Comparison of ENCODE assay signal across 8 mouse cellular contexts in the genomic region with DNA sequence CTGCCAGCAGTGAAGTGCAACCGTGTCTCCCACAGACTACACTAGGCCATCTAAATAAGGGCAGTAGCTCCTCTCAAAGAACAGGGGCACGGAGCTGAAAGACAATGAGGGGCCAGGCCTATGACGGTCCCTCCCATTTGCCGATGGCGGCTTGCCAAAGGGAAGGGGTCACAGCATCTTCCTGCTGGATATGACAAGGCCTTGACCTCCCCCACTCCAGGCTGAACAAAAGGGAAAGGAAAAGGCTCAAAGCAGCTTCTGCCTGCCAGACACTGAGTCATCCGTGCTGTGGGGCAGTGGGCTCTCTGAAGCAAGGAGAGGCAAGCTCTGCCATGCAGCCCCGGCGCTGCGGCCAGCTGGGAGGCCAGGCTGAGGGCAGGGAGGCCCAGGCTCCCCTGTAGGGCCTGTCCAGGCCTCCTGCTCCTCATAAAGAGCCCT. TPM values are rescaled to one million over a fixed set of nuclear protein-coding genes. Genes with fewer than 3 reads are reported as not detected.
DNase-seq lines count a peak whose midpoint lies in the region; ATAC-seq lines count a peak whose summit lies in the region.

No protein-coding gene starts in this region.

- DNase-seq in adrenal gland, postnatal 25 days = peak; percentile 87
- DNase-seq in embryo, embryonic 9.5 days (ENCODE audit: extremely low spot score) = peak; percentile 61
- DNase-seq in gastrocnemius, postnatal 4 days (ENCODE audit: low spot score in 2 of 2) = peak; percentile 55 to 79
- peak; percentile 48 to 93 for DNase-seq in left cerebral cortex, postnatal 10 days (ENCODE audit: extremely low spot score in 1 of 2, low spot score in 2 of 2)
- DNase-seq in lung, postnatal 4 days = peak; percentile 91 to 95
- peak; percentile 56 for DNase-seq in right cerebral cortex, postnatal 14 days

- H3K9me3 ChIP-seq in intestine, embryonic 16.5 days (ENCODE audit: control insufficient read depth, low read length) = no peaks in the 10 kb centered on the region

- H3K27me3 ChIP-seq in intestine, embryonic 16.5 days (replicated peaks; ENCODE audit: control insufficient read depth, insufficient read depth, low read length) = no peaks in the 10 kb centered on the region

- H3K27ac ChIP-seq in intestine, embryonic 16.5 days (ENCODE audit: low read length) = peak overlapping the region; percentile 95

- peaks cover 32% of the 10 kb centered on the region for H3K4me1 ChIP-seq in intestine, embryonic 16.5 days (ENCODE audit: control insufficient read depth, insufficient read depth, low read length)

- 0 out of 2 replicates have a peak overlapping the region, but pooled peaks have one; percentile 14 for H3K4me2 ChIP-seq in intestine, embryonic 16.5 days (ENCODE audit: low read depth, low read length)

- H3K9ac ChIP-seq in intestine, embryonic 16.5 days (ENCODE audit: low read depth, low read length) = peak overlapping the region; percentile 61

- intact Hi-C loops in left cerebral cortex, postnatal 10 days (cut with DNase I) = no loop called here

- no peaks in the 10 kb centered on the region for H3K36me3 ChIP-seq in intestine, embryonic 16.5 days (ENCODE audit: control insufficient read depth, insufficient read depth, low read length)

- peak; percentile 71 for ATAC-seq in intestine, embryonic 16.5 days
- no peak; the same call in 1 of the 2 replicates for ATAC-seq in megakaryocyte-erythroid progenitor cell, adult 5-6 weeks (replicated peaks; ENCODE audit: low FRiP score, low TSS enrichment, poor library complexity, severe bottlenecking)

- H3K4me3 ChIP-seq in intestine, embryonic 16.5 days (ENCODE audit: low read length) = no peak overlapping the region

- 17% methylated on average over 9 of the region's 9 CpGs for WGBS in intestine, embryonic 16.5 days

RNA-seq across cellular contexts. Expression of a gene that starts 43.8 kb away (rescaled TPM):
- total RNA-seq in adrenal gland, postnatal 25 days (2021) = 0.29 and 1.0 TPM in 2 replicates
- total RNA-seq in gastrocnemius, postnatal 4 days (2021) = under 1 TPM; 0.39 to 0.62 TPM
- polyA plus RNA-seq in intestine, embryonic 16.5 days (2015; fragmentation: Nextera tagmentation; extraction: Ambion mirVana) = 1.4 and 1.5 TPM in 2 replicates
- total RNA-seq in left cerebral cortex, postnatal 10 days (2021) = 10 to 100 TPM; 24.0 to 25.3 TPM
- total RNA-seq in megakaryocyte-erythroid progenitor cell, adult 5-6 weeks (2014; fragmentation: Nextera tagmentation) = 0.46 TPM in 1 of 2 replicates, not detected in the other
- 1.3 TPM in 1 of 2 replicates, not detected in the other for total RNA-seq in megakaryocyte-erythroid progenitor cell, adult 5-6 weeks (2017)

Comparison
In these comparisons a context has a peak if more than half of its experiments do, and no peak if none do; other contexts are left out.
1. RNA of a gene that starts 43.8 kb away (total RNA-seq): 24.0 to 25.3 TPM in left cerebral cortex, postnatal 10 days; 0.46 to 1.3 TPM in megakaryocyte-erythroid progenitor cell, adult 5-6 weeks, 0.29 to 1.0 TPM in adrenal gland, postnatal 25 days and 0.39 to 0.62 TPM in gastrocnemius, postnatal 4 days; every median in the first group is over 10 times any median in the second.
2. Peak in every context shown above with its lines, with median percentiles within 50 percentile points of each other: DNase-seq.